In the genomic region with DNA sequence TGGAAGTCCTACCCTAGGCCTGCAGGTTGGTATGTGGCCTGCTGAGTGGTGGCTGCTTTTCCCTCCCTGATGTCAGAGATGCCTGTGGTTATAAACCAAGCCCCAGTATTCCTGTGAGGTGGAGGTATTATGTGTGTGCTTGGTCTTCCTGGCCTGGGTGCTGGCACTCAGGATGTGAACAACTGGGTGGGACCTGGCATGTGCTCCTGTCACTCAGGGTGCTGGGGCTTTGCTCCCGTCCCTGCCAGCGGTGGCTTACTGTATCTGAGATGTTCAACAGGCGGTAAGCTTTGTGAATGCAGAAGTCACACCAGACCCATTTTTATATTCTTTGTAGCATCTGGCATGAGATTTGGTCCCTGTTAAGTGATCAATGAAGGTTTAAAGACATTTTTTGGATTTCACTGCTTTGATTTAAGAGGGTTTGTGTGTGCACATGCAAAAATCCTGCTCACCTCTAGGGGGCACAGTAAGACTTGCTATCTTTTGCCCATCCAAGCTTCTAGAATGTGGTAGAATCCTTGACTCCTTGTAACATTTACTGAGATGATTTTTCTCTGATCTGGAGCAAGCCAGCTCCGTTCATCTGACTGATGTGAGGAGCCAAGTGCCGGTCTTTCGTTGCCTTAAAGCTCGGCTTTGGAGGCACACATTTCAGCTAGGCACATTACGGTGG, we compare ENCODE assay signal across 8 mouse cellular contexts. TPM values are rescaled to one million over a fixed set of nuclear protein-coding genes. Genes with fewer than 3 reads are reported as not detected.
A peak's percentile ranks its signal among the peaks of the same experiment; 100 is the strongest.
DNase-seq lines count a peak whose midpoint lies in the region; ATAC-seq lines count a peak whose summit lies in the region.

No protein-coding gene starts in this region.

- 81% methylated on average over 8 of the region's 8 CpGs for WGBS in embryonic facial prominence, embryonic 10.5 days
- 84% methylated on average over 8 of the region's 8 CpGs for WGBS in hindbrain, embryonic 11.5 days

- peaks cover 14% of the 10 kb centered on the region for H3K27me3 ChIP-seq in embryonic facial prominence, embryonic 10.5 days (replicated peaks; ENCODE audit: low read depth, poor library complexity, severe bottlenecking)
- H3K27me3 ChIP-seq in hindbrain, embryonic 11.5 days (ENCODE audit: control insufficient read depth, insufficient read depth, low read length): no peaks in the 10 kb centered on the region

- H3K4me3 ChIP-seq in embryonic facial prominence, embryonic 10.5 days: no peak overlapping the region
- no peak overlapping the region for H3K4me3 ChIP-seq in hindbrain, embryonic 11.5 days (ENCODE audit: low read depth, low read length)

- DNase-seq in heart, adult 18-20 months: peak; percentile 41 to 70
- DNase-seq in heart, adult 11 months: no peak
- DNase-seq in adrenal gland, adult 2 months: peak; percentile 67
- peak; percentile 60 for DNase-seq in embryonic facial prominence, embryonic 10.5 days (ENCODE audit: low spot score)
- DNase-seq in hindbrain, embryonic 11.5 days (ENCODE audit: low spot score): peak; percentile 74
- peak; percentile 80 to 82 for DNase-seq in layer of hippocampus, postnatal 10 days (ENCODE audit: low spot score in 2 of 2)
- DNase-seq in lung, postnatal 4 days: peak; percentile 21 to 62
- DNase-seq in right cerebral cortex, postnatal 4 days: peak; percentile 74

- peaks cover under 1% of the 10 kb centered on the region; the same call in 1 of the 2 replicates for H3K36me3 ChIP-seq in embryonic facial prominence, embryonic 10.5 days (replicated peaks)
- H3K36me3 ChIP-seq in hindbrain, embryonic 11.5 days (ENCODE audit: control insufficient read depth, insufficient read depth, low read length): no peaks in the 10 kb centered on the region

- ATAC-seq in hindbrain, embryonic 11.5 days (ENCODE audit: low FRiP score): no peak

- H3K4me1 ChIP-seq in embryonic facial prominence, embryonic 10.5 days: peaks cover 23% of the 10 kb centered on the region
- H3K4me1 ChIP-seq in hindbrain, embryonic 11.5 days (replicated peaks; ENCODE audit: control insufficient read depth, insufficient read depth, low read length): peaks cover 8% of the 10 kb centered on the region

- no peaks in the 10 kb centered on the region for H3K9me3 ChIP-seq in embryonic facial prominence, embryonic 10.5 days
- no peaks in the 10 kb centered on the region for H3K9me3 ChIP-seq in hindbrain, embryonic 11.5 days (ENCODE audit: control insufficient read depth, low read length)

- H3K4me2 ChIP-seq in hindbrain, embryonic 11.5 days (replicated peaks; ENCODE audit: low read depth, low read length): no peak overlapping the region

- H3K27ac ChIP-seq in embryonic facial prominence, embryonic 10.5 days (replicated peaks): peak overlapping the region; percentile 65; the same call in 1 of the 2 replicates
- no peak overlapping the region for H3K27ac ChIP-seq in hindbrain, embryonic 11.5 days (ENCODE audit: low read depth, low read length)

- no peak overlapping the region for H3K9ac ChIP-seq in hindbrain, embryonic 11.5 days (ENCODE audit: low read depth, low read length)

RNA-seq across cellular contexts. Expression of a gene that starts 9.8 kb away (rescaled TPM):
- total RNA-seq in heart, adult 18-20 months (2021): 10 to 100 TPM; 29.1 to 41.2 TPM
- 10 to 100 TPM; 53.2 to 66.3 TPM for total RNA-seq in adrenal gland, adult 2 months (2021)
- polyA plus RNA-seq in adrenal gland, adult 2 months (2012; rRNA removed): 56.3 and 61.5 TPM in 2 replicates
- 146 and 147 TPM in 2 replicates for polyA plus RNA-seq in embryonic facial prominence, embryonic 10.5 days (2016; fragmentation: Nextera tagmentation; extraction: Ambion mirVana)
- 112 and 119 TPM in 2 replicates for polyA plus RNA-seq in hindbrain, embryonic 11.5 days (2014; fragmentation: Nextera tagmentation; extraction: Ambion mirVana)
- 10 to 100 TPM; 82.9 to 91.9 TPM for total RNA-seq in layer of hippocampus, postnatal 10 days (2021)

RNA-seq across cellular contexts. Expression of a gene that starts 10.3 kb away (rescaled TPM):
- 1 to 10 TPM; 4.7 to 5.7 TPM for total RNA-seq in heart, adult 18-20 months (2021)
- total RNA-seq in adrenal gland, adult 2 months (2021): 10 to 100 TPM in 1 of 2 experiments, 1 to 10 TPM in 1; 6.7 to 12.0 TPM
- polyA plus RNA-seq in adrenal gland, adult 2 months (2012; rRNA removed): 6.5 and 8.3 TPM in 2 replicates
- polyA plus RNA-seq in embryonic facial prominence, embryonic 10.5 days (2016; fragmentation: Nextera tagmentation; extraction: Ambion mirVana): 9.9 and 10.4 TPM in 2 replicates
- polyA plus RNA-seq in hindbrain, embryonic 11.5 days (2014; fragmentation: Nextera tagmentation; extraction: Ambion mirVana): 3.5 and 5.4 TPM in 2 replicates
- total RNA-seq in layer of hippocampus, postnatal 10 days (2021): 1 to 10 TPM; 7.1 to 9.0 TPM
